In the genomic region with DNA sequence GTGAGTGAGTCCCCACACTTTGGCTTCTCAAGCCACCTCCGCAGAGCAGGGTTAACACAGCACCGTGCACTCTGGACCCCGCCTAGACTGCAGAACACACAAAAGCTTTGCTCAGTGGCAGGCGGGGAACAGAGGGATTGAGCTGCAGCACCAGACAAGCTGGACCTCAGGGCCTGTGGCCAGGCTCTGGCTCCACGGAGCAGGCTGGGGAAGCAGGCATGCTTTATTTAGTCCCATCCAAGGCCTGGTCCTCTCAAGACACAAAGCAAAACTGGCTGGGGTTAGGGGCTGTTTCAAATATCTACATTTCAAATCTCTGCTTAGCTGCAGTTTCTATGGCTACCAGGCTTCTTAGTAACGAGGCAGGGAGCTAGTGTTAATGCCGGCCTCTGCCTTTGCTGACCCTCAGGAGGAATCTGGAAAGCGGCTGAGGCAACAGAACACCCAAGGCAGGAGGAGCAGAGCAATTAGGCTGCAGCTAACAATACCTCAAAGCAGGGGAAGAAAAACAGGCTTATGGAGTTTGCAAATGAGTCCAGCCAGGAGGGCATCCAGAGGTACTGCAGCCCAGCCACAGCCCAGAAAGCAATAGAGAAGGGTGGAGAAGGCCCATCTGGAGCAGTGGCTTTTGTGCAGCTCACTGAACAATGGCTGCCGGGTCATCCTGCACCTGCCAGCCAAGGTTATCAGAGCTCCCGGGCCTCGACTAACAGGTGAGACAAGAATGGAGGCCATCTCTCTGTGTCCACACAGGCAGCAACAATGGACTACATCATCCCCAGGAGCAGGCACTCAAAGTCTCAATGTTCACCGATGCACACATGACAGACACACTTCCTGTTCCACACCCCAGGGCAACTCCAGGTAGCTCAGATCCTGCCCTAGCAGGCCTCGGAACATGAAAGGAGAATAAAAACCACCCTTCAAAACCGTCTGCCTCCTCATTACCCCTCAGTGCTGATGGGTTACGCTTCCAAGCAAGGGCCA, we compare ENCODE assay signal across 8 mouse cellular contexts. TPM values are rescaled to one million over a fixed set of nuclear protein-coding genes. Genes with fewer than 3 reads are reported as not detected.
DNase-seq lines count a peak whose midpoint lies in the region; ATAC-seq and TF ChIP-seq lines count a peak whose summit lies in the region.

No protein-coding gene starts in this region.

- no peaks in the 10 kb centered on the region for H3K27me3 ChIP-seq in hindbrain, embryonic 12.5 days
- no peaks in the 10 kb centered on the region for H3K27me3 ChIP-seq in liver, embryonic 12.5 days (replicated peaks)
- no peaks in the 10 kb centered on the region for H3K27me3 ChIP-seq in stomach, embryonic 16.5 days (ENCODE audit: control insufficient read depth, insufficient read depth, low read length)
- no peaks in the 10 kb centered on the region for H3K27me3 ChIP-seq in thymus, adult 2 months (ENCODE audit: control insufficient read depth, insufficient read depth, low read length)

- H3K9ac ChIP-seq in hindbrain, embryonic 12.5 days, result peak overlapping the region; percentile 4; the same call in 1 of the 2 replicates
- no peak overlapping the region for H3K9ac ChIP-seq in liver, embryonic 12.5 days
- H3K9ac ChIP-seq in stomach, embryonic 16.5 days (ENCODE audit: low read length), result peak overlapping the region; percentile 38; the same call in 1 of the 2 replicates

- H3K36me3 ChIP-seq in hindbrain, embryonic 12.5 days, result peaks cover 50% of the 10 kb centered on the region
- H3K36me3 ChIP-seq in liver, embryonic 12.5 days, result peaks cover 68% of the 10 kb centered on the region
- H3K36me3 ChIP-seq in stomach, embryonic 16.5 days (ENCODE audit: control insufficient read depth, insufficient read depth, low read length), result peaks cover 8% of the 10 kb centered on the region; the same call in 1 of the 2 replicates
- peaks cover 14% of the 10 kb centered on the region for H3K36me3 ChIP-seq in thymus, adult 2 months (ENCODE audit: control insufficient read depth, insufficient read depth, low read length)

- H3K4me1 ChIP-seq in hindbrain, embryonic 12.5 days, result peaks cover 12% of the 10 kb centered on the region
- H3K4me1 ChIP-seq in liver, embryonic 12.5 days, result peaks cover 13% of the 10 kb centered on the region
- H3K4me1 ChIP-seq in stomach, embryonic 16.5 days (ENCODE audit: control insufficient read depth, insufficient read depth, low read length), result peaks cover 9% of the 10 kb centered on the region; the same call in 1 of the 2 replicates
- H3K4me1 ChIP-seq in thymus, adult 2 months (replicated peaks; ENCODE audit: control insufficient read depth, insufficient read depth, low read length), result no peaks in the 10 kb centered on the region

- WGBS in hindbrain, embryonic 12.5 days, result 40% methylated on average over 15 of the region's 15 CpGs
- 61% methylated on average over 15 of the region's 15 CpGs for WGBS in liver, embryonic 12.5 days (ENCODE audit: insufficient replicate concordance)
- 45% methylated on average over 15 of the region's 15 CpGs for WGBS in stomach, embryonic 16.5 days
- 82% methylated on average over 15 of the region's 15 CpGs for WGBS in thymus, adult 2 months

- no peak for TF ChIP-seq POLR2A in thymus, adult 2 months (IDR thresholded peaks at IDR 0.05; ENCODE audit: control insufficient read depth, extremely low read depth, insufficient read depth, low read length, poor library complexity)

- no peaks in the 10 kb centered on the region for H3K9me3 ChIP-seq in hindbrain, embryonic 12.5 days (replicated peaks)
- no peaks in the 10 kb centered on the region for H3K9me3 ChIP-seq in liver, embryonic 12.5 days (replicated peaks)
- no peaks in the 10 kb centered on the region for H3K9me3 ChIP-seq in stomach, embryonic 16.5 days (replicated peaks; ENCODE audit: control insufficient read depth, low read length)

- H3K4me2 ChIP-seq in hindbrain, embryonic 12.5 days (replicated peaks), result no peak overlapping the region
- H3K4me2 ChIP-seq in liver, embryonic 12.5 days, result no peak overlapping the region
- H3K4me2 ChIP-seq in stomach, embryonic 16.5 days (ENCODE audit: low read depth, low read length), result no peak overlapping the region

- peak; percentile 15 for DNase-seq in right cerebral cortex, postnatal 25 days
- no peak for DNase-seq in right cerebral cortex, postnatal 14 days
- DNase-seq in thymus, adult 2 months, result no peak
- DNase-seq in ovary, postnatal 14 days (ENCODE audit: low spot score), result no peak
- no peak for DNase-seq in heart, adult 18-20 months

- no peak overlapping the region for H3K4me3 ChIP-seq in hindbrain, embryonic 12.5 days
- H3K4me3 ChIP-seq in liver, embryonic 12.5 days, result no peak overlapping the region
- H3K4me3 ChIP-seq in stomach, embryonic 16.5 days (replicated peaks; ENCODE audit: low read length), result no peak overlapping the region
- no peak overlapping the region for H3K4me3 ChIP-seq in thymus, adult 2 months (ENCODE audit: control insufficient read depth, insufficient read depth, low read length)

- ATAC-seq in hindbrain, embryonic 12.5 days (ENCODE audit: low FRiP score), result peak; percentile 77
- ATAC-seq in liver, embryonic 12.5 days, result peak; percentile 57
- peak; percentile 67; the same call in 1 of the 2 replicates for ATAC-seq in stomach, embryonic 16.5 days (ENCODE audit: insufficient read depth, low FRiP score)

- H3K27ac ChIP-seq in hindbrain, embryonic 12.5 days, result peak overlapping the region; percentile 87
- H3K27ac ChIP-seq in liver, embryonic 12.5 days, result no peak overlapping the region; the same call in 1 of the 2 replicates
- peak overlapping the region; percentile 74 for H3K27ac ChIP-seq in stomach, embryonic 16.5 days (ENCODE audit: low read length)
- H3K27ac ChIP-seq in thymus, adult 2 months (ENCODE audit: control insufficient read depth, insufficient read depth, low read length), result no peak overlapping the region

- no peak for TF ChIP-seq CTCF in thymus, adult 2 months (IDR thresholded peaks at IDR 0.05; ENCODE audit: borderline replicate concordance, control insufficient read depth, extremely low read depth, insufficient read depth, low read length, poor library complexity)

RNA-seq across cellular contexts. Expression of a gene that starts 3.7 kb away (rescaled TPM):
- polyA plus RNA-seq in hindbrain, embryonic 12.5 days (2016; fragmentation: Nextera tagmentation; extraction: Ambion mirVana), result 10.1 and 22.2 TPM in 2 replicates
- polyA plus RNA-seq in liver, embryonic 12.5 days (2016; fragmentation: Nextera tagmentation; extraction: Ambion mirVana), result 9.6 and 11.7 TPM in 2 replicates
- polyA plus RNA-seq in stomach, embryonic 16.5 days (2015; fragmentation: Nextera tagmentation; extraction: Ambion mirVana), result 10.0 and 25.9 TPM in 2 replicates
- polyA plus RNA-seq in thymus, adult 2 months (2012; rRNA removed), result 125 and 155 TPM in 2 replicates
- total RNA-seq in heart, adult 18-20 months (2021), result 1 to 10 TPM; 8.0 to 9.8 TPM

RNA-seq across cellular contexts. Expression of a gene that starts 13.2 kb away (rescaled TPM):
- polyA plus RNA-seq in hindbrain, embryonic 12.5 days (2016; fragmentation: Nextera tagmentation; extraction: Ambion mirVana), result 53.7 and 65.4 TPM in 2 replicates
- polyA plus RNA-seq in liver, embryonic 12.5 days (2016; fragmentation: Nextera tagmentation; extraction: Ambion mirVana), result 46.4 and 50.8 TPM in 2 replicates
- polyA plus RNA-seq in stomach, embryonic 16.5 days (2015; fragmentation: Nextera tagmentation; extraction: Ambion mirVana), result 59.7 and 60.6 TPM in 2 replicates
- 8.0 and 10.4 TPM in 2 replicates for polyA plus RNA-seq in thymus, adult 2 months (2012; rRNA removed)
- total RNA-seq in heart, adult 18-20 months (2021), result 100 to 1,000 TPM; 121 to 126 TPM

RNA-seq across cellular contexts. Expression of a gene that starts 48.9 kb away (rescaled TPM):
- polyA plus RNA-seq in hindbrain, embryonic 12.5 days (2016; fragmentation: Nextera tagmentation; extraction: Ambion mirVana), result 6.7 and 7.3 TPM in 2 replicates
- polyA plus RNA-seq in liver, embryonic 12.5 days (2016; fragmentation: Nextera tagmentation; extraction: Ambion mirVana), result 3.0 and 4.2 TPM in 2 replicates
- 1.8 and 2.5 TPM in 2 replicates for polyA plus RNA-seq in stomach, embryonic 16.5 days (2015; fragmentation: Nextera tagmentation; extraction: Ambion mirVana)
- 5.1 and 7.3 TPM in 2 replicates for polyA plus RNA-seq in thymus, adult 2 months (2012; rRNA removed)
- 1 to 10 TPM; 4.0 to 4.2 TPM for total RNA-seq in heart, adult 18-20 months (2021)

RNA-seq across cellular contexts. Expression of a gene that starts 50.5 kb away (rescaled TPM):
- polyA plus RNA-seq in hindbrain, embryonic 12.5 days (2016; fragmentation: Nextera tagmentation; extraction: Ambion mirVana), result 727 and 798 TPM in 2 replicates
- polyA plus RNA-seq in liver, embryonic 12.5 days (2016; fragmentation: Nextera tagmentation; extraction: Ambion mirVana), result 819 and 854 TPM in 2 replicates
- polyA plus RNA-seq in stomach, embryonic 16.5 days (2015; fragmentation: Nextera tagmentation; extraction: Ambion mirVana), result 328 and 363 TPM in 2 replicates
- 247 and 273 TPM in 2 replicates for polyA plus RNA-seq in thymus, adult 2 months (2012; rRNA removed)
- total RNA-seq in heart, adult 18-20 months (2021), result 10 to 100 TPM in 1 of 2 experiments, 1 to 10 TPM in 1; 5.1 to 11.5 TPM

Comparison
In these comparisons a context has a peak if more than half of its experiments do, and no peak if none do; other contexts are left out.
1. H3K27ac ChIP-seq: peak in hindbrain, embryonic 12.5 days (single experiment) and stomach, embryonic 16.5 days (single experiment); none in liver, embryonic 12.5 days (single experiment) and thymus, adult 2 months (single experiment).
2. Peak in every context shown above with its lines, with median percentiles within 50 percentile points of each other: ATAC-seq.